Mouse (Mus musculus) spleen, postnatal 4 days (tissue): Measurements from ENCODE around the gene Kdm4b.

Source experiments
- DNase-seq, 2 experiments: peaks; one replicate each; pipeline ENCODE4 v3.0.0; 2022; ENCODE audit warnings: low spot score in 2 of 2

The Kdm4b gene

GRCm38 (mm10) chr17:56298238-56298637 lies 27.6 kb upstream of the Kdm4b start:
- no peak for DNase-seq

- DNase-seq: no peak
These were observed 25.7 kb upstream of the Kdm4b start, which contains the start of gene Arrdc5 for GRCm38 (mm10) chr17:56300186-56300585. Gene Arrdc5 (minus strand): TSS chr17:56300286.

GRCm38 (mm10) chr17:56302363-56302996 lies 23.4 kb upstream of the Kdm4b start:
- DNase-seq: no peak

DNA sequence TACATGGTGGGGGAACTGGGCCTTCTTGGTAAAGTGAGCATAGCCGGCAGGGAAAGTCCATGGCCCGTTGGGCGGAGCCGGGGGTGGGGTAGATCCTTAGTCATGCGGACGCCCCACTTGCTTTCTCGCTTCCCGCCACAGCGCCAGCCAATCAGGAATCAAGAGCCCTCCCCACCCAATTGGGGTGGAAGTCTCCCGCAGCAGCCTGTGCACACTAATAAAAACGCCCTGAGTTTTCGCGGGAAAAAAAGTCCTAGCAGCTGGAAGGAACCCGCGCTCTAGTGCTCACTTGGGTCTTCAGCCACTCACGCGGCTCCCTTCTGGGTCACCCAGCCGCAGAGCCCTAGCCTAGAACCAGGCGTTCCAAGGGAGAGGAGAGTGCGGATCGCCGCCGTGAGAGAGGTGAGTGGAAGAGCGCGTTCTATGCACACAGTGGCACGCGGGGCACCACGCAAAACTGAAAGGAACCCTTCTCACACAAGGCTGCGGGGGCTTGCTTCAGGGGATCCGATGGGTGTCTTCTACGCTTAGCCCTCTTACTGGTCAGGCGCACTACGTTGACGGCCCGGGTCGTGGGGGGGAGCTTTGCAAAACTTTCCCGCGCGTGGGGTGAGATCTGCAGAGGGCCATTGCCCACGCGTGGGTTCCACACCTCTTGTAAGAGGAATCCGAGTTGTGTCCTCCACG lies 22.6 kb upstream of the Kdm4b start, which contains the start of gene Uhrf1:
Gene Uhrf1, plus strand, starts transcription at position 162 of the 687 bp plus-strand sequence.
- peak; percentile 91 to 92 for DNase-seq

DNA sequence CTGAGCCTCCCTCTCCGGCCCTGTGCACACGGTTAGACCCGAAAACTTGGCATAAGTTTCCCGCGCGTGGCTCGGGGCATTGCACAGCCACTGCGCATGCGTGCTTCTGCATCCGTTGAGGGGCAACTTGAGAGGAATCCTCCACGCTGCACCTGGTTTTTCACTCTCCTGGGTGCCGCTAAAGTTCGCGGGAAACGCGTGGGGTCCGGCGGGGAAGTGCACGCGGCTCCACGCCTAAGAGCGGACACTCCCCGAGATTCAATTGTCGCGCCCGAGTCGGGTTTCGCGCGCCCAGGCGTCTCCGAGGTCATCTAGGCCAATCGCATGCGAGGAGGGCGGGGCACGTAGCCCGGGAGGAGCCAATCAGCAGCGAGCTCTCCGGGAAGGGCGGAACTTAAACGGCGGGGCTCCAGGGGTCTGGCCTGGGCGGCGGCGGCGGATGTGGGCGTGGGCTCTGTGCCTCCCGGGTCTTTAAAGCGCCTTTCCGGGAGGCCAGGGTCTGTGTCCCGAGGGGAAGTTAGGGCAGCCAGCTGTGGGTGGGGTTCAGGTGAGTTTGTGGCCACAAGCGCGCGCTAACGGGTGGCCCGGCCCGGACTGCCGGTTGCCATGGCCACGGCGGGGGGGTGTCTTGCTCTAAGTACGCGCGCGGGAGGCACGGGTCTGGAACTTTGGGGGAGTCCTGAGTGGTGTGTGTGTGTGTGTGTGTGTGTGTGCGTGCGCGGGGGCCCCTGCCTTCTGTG lies 21.8 kb upstream of the Kdm4b start:
- DNase-seq: peak; percentile 98

DNA sequence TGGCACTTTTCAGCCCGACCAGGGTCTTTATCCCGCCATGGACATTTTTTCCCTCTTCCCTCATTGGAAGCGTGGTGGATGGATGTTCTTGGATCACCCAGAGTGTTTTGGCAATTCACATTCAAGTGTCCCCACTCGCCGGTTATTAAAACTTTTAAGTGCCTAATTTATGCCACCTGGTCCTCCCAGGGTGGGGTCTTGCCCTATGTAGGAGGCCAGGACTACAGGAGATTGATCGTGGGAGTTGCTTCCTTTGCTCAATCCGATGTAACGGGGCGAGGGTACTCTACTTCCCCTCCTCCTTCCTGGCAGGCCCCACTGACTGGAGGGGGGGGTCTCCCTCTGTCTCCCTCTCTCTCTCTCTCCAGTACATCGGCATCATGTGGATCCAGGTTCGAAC lies 21.1 kb upstream of the Kdm4b start:
- no peak for DNase-seq

DNA sequence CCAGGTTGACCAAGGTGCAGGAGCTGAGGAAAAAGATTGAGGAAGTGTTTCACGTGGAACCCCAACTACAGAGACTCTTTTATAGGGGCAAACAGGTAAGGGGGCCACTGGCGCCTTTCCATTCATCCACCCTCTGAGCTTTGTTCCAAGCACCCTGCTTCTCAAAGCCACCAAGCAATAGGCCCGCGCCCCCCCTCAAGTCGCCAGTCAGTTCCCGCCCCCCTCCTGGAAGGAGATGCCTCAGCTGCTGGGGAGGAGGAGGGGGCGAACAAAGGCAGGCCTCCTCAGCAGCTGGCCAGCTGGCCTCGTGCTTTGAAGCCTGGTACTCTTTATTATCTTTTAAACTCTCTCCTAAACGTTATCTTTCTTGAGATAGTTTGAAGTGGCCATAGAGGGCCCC lies 20.7 kb upstream of the Kdm4b start:
- no peak for DNase-seq

DNA sequence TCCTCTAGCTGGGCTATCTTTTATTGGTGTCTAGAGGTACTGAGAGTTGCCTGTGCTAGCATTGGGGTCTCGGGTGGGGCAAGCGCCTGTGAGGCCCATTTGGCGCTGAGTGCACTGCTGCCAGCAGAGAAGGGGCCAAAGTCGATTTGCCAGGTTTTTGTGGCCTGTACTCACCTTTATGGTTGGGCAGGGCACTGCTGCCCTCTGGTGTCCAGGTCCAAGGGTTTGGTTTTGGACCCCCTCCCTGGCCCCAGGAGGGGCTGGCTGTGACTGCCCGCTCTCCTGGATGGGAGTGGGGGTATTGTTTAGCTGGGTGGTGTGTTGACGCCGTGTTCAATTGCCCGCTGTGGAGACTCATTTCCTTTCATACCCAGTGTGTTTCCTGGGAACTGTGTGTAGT lies 20.0 kb upstream of the Kdm4b start:
- no peak for DNase-seq

DNA sequence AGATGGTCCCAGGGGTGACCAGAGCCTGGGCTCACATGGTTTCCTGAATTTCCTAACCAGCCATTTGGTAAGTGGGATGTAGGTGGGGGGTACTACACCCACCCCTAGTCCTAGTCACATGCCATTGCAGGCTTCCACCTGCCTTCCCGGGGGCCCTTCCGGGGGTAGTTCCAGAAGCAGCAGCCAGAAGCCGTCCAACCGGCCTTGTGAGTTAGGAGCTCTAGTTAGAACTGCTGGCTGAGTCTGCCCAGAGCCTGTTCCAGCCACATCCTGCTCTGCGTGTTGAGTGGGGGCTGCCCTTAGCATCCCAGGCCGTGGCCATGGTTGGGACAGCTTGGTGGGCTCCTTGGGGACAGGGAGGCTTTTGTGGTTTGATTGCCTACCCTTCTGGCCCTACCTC lies 17.8 kb upstream of the Kdm4b start:
- no peak for DNase-seq

DNA sequence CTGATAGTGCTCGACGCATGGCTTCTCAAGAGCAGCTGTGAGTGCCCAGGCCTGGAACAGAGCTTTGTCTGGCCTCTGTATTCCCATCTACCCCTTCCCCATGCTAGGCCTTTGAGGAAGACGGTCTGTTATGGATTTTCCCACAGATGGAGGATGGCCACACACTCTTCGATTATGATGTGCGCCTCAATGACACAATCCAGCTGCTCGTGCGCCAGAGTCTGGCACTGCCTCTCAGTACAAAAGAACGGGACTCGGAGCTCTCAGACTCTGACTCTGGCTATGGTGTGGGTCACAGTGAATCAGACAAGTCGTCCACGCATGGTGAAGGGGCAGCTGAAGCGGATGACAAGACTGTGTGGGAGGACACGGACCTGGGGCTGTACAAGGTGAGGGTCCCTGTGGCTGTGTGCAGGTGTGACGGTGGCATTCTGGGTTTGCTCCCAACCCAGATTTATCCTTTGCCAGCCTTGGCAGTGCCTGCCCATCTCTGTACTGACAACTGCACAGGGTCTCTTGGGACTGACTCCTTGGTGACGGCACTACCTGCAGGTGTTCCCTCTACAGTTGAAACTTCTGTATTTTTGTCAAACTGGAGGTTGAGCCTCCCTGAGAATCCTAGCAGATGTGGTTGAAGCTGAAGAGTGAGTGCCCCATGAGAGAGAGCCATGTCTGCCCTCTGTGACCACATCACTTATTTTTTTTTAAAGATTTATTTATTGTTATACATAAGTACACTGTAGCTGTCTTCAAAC lies 16.5 kb upstream of the Kdm4b start:
- DNase-seq: no peak

GRCm38 (mm10) chr17:56324419-56324818 lies 1.4 kb upstream of the Kdm4b start:
- no peak for DNase-seq

GRCm38 (mm10) chr17:56326153-56327147 lies 588 bp downstream of the Kdm4b start:
- no peak for DNase-seq

DNA sequence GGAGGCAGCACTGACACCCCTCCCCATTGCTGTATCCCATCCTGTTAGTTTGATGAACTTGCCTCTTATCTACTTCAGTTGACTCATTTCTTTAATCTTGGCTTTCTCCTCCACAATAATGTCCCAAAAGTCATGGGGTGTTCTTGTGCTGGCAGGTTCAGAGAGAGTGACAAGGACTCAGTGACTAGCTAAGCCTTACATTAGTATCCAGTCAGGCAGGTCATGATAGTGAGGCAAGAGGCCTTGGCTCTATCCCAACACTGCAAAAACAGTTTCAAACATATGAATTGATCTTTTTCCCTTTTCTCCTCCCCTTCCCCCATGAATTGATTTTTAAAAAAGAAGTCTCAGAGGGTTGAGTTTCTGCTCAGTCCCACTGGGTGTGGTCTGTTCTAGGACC lies 3.4 kb downstream of the Kdm4b start:
- no peak for DNase-seq

DNA sequence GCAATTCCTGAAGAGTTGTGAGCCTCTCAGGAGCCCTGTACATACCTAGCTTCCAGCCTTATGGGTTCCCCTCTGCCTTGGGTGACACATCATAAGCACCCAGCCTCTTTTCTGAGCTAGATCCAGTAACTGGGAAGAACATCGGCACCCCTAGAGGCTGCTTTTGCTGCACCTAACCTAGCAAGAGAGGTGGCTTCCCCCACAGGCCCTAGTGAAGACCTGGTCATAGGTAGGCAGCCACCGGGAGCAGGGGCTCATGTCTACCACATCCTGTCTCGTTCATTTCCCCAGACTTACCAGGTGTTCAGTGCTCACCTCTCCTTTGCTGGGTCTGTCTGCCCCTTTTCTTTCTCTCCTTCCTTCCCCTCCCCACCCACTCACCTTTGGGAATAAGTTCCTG lies 4.5 kb downstream of the Kdm4b start:
- no peak for DNase-seq

DNA sequence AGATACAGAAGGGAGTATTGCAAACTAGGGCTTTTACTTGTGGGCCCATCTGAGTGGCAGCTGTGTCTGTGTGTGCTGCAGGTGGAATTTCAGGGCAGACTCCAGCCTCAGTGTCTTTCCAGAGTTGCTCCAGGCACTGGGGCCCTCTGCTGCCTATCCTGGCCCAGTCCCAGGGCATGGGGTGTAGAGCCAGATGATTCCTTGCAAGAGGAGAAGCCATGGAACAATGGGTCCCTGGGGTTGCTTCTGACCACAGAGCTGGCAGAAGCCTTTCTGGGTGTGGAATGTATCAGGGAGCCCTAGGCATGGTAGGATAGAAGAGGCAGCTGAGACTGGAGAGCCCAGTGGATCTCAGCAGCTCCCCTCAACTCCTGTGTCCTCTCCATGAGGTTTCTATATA lies 5.4 kb downstream of the Kdm4b start:
- DNase-seq: no peak

- no peak for DNase-seq
These were observed 7.1 kb downstream of the Kdm4b start for GRCm38 (mm10) chr17:56332987-56333386.

- peak in 1 of 2 experiments; percentile 53 for DNase-seq
These were observed 11.3 kb downstream of the Kdm4b start for GRCm38 (mm10) chr17:56337190-56337589.

GRCm38 (mm10) chr17:56337791-56338190 lies 11.9 kb downstream of the Kdm4b start:
- no peak for DNase-seq

DNA sequence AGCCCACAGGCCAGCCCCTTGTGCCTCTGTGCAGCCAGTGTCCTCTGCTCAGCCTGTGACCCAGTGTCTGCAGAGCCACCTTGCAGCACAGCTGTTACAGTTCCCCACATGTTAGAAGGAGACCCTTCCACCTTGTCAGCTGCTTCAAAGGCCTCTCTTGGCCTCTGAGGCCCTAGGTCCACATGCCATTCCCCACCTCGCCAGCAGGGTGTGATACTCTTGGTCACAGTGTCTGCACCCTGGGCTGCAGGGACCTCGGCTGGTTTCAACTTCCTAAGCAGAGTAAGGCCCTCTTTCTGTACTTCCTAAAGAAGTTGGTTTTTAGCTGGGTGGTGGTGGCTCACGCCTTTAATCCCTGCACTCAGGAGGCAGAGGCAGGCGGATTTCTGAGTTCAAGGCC lies 13.0 kb downstream of the Kdm4b start:
- DNase-seq: peak; percentile 78 to 92

DNA sequence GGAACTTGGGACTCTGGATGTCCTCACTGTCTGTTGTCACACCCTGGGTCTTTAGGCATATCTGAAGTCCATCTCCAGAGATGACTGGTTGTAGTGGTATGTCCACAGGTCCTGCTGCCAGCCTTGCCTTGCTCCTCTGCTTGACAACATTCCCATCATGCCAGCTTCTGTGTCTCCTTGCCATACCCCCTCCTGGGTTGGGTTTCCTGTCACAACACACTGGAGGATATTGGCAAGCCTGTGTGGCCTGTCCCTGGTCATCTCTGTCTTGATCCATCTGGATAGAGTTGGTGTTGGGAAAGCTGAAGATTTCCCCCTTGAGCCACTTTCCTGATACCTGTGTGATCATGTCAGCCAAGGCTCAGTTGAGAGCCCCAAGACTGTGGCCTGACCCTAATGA lies 14.9 kb downstream of the Kdm4b start:
- no peak for DNase-seq

DNA sequence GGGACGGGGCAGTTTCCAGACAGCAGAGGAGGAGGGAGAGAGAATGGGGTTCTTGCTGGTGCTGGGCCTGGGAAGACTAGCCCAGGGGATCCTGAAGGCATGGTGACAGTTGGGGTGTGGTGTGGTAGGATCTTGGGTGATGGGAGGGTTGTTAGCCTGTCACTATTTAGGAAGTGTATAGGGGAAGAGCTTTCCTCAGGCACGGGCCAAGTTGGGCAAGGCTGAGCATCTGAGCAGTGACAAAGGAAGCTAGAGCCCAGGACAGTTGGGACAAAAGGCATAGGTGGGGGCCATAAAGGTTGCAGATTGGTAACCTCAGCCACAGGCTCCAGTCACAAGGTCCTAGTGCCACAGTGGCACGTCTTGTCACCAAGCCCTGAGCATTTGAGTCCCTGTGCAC lies 17.6 kb downstream of the Kdm4b start:
- no peak for DNase-seq
